Mouse (Mus musculus) G1E (cell line): ENCODE measurements at regions not wholly inside any gene's neighbourhood (a gene's known extent, or its start where the extent isn't known, plus 50 kb on each side); places are given as distances from the start of the nearest gene placed in this dataset.

Experiments used
- CTCF ChIP-seq: IDR thresholded peaks from 2 replicates; pipeline ENCODE4 v1.5.1; 2012; ENCODE audit warnings: low read depth, low read length, inconsistent platforms, mixed read lengths
- GATA1 ChIP-seq: IDR thresholded peaks from 2 replicates; pipeline ENCODE4 v1.6.1; 2012; ENCODE audit warnings: borderline replicate concordance, low read length, inconsistent platforms, mixed read lengths
- GATA2 ChIP-seq: IDR thresholded peaks from 2 replicates; pipeline ENCODE4 v1.6.1; 2012; ENCODE audit warnings: low read depth, low read length, inconsistent platforms, borderline replicate concordance
- POLR2AphosphoS5 ChIP-seq: IDR thresholded peaks from 2 replicates; pipeline ENCODE4 v1.6.1; 2012; ENCODE audit warnings: low read depth, low read length, inconsistent platforms; ENCODE audit not compliant: insufficient replicate concordance
- TAL1 ChIP-seq: conservative IDR thresholded peaks from 2 replicates; pipeline ENCODE4 v1.6.1; 2012; ENCODE audit warnings: low read depth, low read length, inconsistent platforms, mixed read lengths

DNA sequence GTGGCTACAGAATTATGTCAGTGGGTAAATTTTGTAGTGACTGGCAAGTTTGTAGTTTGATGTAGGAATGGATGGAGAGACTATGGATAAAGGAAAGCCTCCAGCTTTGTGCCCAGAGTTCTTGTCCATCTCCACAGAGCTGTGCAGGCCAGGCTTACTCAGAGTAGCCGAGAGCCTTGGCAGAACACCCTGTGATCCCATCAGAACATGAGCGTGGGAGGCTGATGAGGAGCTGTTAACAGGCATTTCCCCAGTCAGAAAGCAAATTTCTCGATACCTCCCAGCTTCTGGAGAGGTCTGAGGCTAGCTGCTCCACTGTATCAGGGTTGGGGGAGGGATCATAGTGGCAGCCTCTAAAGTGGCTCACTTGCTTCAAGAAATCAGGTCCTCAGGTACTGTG lies 107.8 kb downstream of the Cops8 start:
- TF ChIP-seq CTCF: no peak
- TF ChIP-seq GATA1: no peak
- TF ChIP-seq POLR2AphosphoS5: no peak
- no peak for TF ChIP-seq GATA2
- TF ChIP-seq TAL1: no peak
